Mouse (Mus musculus) stomach, postnatal 0 days (tissue): ENCODE data around the gene Trabd2b.

Source experiments
- CTCF ChIP-seq: IDR thresholded peaks from 2 replicates; pipeline ENCODE4 v1.5.1; 2016; ENCODE audit warnings: antibody characterized with exemption, low read depth, mild to moderate bottlenecking, moderate library complexity
- EP300 ChIP-seq: optimal IDR thresholded peaks from 2 replicates; pipeline ENCODE3; 2016; ENCODE audit warnings: antibody characterized with exemption

GRCm38 (mm10) chr4:114560638-114561216 lies 154.2 kb downstream of the Trabd2b start:
- TF ChIP-seq CTCF, result no peak
- TF ChIP-seq EP300, result no peak
